Mouse (Mus musculus): ENCODE measurements around the gene Bpifc. TPM values are rescaled to one million over a fixed set of nuclear protein-coding genes. Genes with fewer than 3 reads are reported as not detected.

Gene Bpifc
- 0.14 and 0.15 TPM in 2 replicates for polyA plus RNA-seq (2015; fragmentation: Nextera tagmentation; extraction: Ambion mirVana)

DNA sequence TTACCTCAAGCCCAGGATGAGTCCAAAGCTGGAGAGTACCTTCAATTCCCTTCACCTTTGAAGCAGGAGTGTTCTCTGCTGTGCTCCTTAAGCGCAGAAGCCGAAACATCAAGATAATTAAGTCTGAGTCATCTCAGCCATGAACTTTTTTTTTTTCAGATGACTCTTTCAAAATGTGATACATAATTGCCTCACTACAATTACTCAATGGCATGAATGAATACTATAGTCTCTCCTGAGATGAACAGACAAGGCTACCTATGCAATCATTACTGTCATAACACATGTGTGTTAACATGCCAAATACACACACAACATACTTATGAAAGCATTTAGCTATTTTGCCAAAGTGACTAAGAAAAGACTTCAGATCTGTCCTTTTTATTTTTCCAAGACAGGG lies at the start of gene Bpifc:
TSS of gene Bpifc (minus strand) at position 115 of the 400 bp plus-strand sequence.
- no peak within 1 kb of the TSS for H3K4me2 ChIP-seq (replicated peaks; ENCODE audit: low read depth, low read length)
- DNase-seq (ENCODE audit: low spot score) (no peak), ATAC-seq (no peak)
- TF ChIP-seq CTCF (IDR thresholded peaks at IDR 0.05) (no peak), EP300 (IDR thresholded peaks at IDR 0.05) (no peak)
- H3K4me1 ChIP-seq (ENCODE audit: insufficient read depth, low read depth, low read length): no peaks in the 10 kb centered on the region
- H3K9ac ChIP-seq (replicated peaks; ENCODE audit: low read depth): no peak within 1 kb of the TSS
- H3K27me3 ChIP-seq (replicated peaks; ENCODE audit: insufficient read depth, low read length): no peaks in the 10 kb centered on the region
- H3K36me3 ChIP-seq (ENCODE audit: insufficient read depth, low read length): no peaks in the 10 kb centered on the region
- H3K9me3 ChIP-seq (ENCODE audit: low read length): no peaks in the 10 kb centered on the region
- no peak within 1 kb of the TSS for H3K27ac ChIP-seq (ENCODE audit: low read length)
- 93% methylated on average over 2 of the region's 2 CpGs for WGBS
- H3K4me3 ChIP-seq (ENCODE audit: low read depth, low read length): no peak within 1 kb of the TSS

DNA sequence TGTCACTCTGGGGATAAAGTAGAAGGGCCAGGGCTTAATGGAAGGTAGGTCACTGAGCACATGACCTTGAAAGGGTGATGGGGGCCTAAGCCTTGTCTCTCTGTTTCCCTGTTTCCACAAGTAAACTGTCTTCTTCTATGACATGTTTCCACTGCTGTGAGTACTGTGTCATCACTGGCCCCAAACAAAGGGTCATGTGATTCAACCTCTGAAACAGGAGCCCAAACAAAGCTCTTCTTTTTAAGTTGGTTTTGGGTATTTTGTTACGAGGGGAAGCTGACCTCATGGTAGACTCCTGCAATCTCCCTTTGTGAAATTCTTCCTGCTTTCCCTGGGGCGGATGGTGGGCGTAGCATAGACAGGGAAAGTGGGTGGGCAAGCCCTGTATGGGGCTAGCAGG lies 48.6 kb upstream of the Bpifc start:
- Histone ChIP-seq H3K9me3 (ENCODE audit: low read length) (0 out of 2 replicates have a peak, but pooled peaks cover 4% of the 10 kb centered on the region), H3K4me3 (ENCODE audit: low read depth, low read length) (no peak overlapping the region), H3K9ac (replicated peaks; ENCODE audit: low read depth) (no peak overlapping the region), H3K36me3 (ENCODE audit: insufficient read depth, low read length) (no peaks in the 10 kb centered on the region), H3K4me2 (replicated peaks; ENCODE audit: low read depth, low read length) (no peak overlapping the region), H3K27ac (ENCODE audit: low read length) (no peak overlapping the region), H3K4me1 (ENCODE audit: insufficient read depth, low read depth, low read length) (no peaks in the 10 kb centered on the region), H3K27me3 (replicated peaks; ENCODE audit: insufficient read depth, low read length) (no peaks in the 10 kb centered on the region)
- TF ChIP-seq EP300 (IDR thresholded peaks at IDR 0.05): no peak
- TF ChIP-seq CTCF (IDR thresholded peaks at IDR 0.05): no peak
- DNase-seq (ENCODE audit: low spot score): no peak
- 72% methylated on average over 3 of the region's 3 CpGs for WGBS
- ATAC-seq: no peak

DNA sequence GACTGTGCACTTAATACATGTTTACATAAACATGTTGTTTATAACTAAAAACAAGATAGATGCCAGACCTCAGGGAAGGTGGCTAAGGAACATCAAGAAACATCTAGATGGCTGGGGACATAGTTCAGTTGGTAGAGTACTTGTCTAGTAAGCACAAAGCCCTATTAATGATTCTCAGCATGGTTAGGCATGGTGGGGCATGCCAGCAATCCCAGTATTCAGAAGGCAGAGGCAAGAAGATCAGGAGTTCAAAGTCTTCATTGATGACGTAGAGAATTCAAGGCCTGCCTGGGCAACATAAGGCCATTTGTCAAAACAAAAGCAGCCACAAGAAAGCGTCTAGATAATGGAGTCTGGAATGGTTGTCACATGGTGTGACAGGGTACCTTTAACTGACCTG lies 46.0 kb upstream of the Bpifc start:
- no peak overlapping the region for H3K27ac ChIP-seq (ENCODE audit: low read length)
- H3K9ac ChIP-seq (replicated peaks; ENCODE audit: low read depth): no peak overlapping the region
- no peak for TF ChIP-seq EP300 (IDR thresholded peaks at IDR 0.05)
- TF ChIP-seq CTCF (IDR thresholded peaks at IDR 0.05): no peak
- H3K9me3 ChIP-seq (ENCODE audit: low read length): 0 out of 2 replicates have a peak, but pooled peaks cover 4% of the 10 kb centered on the region
- no peak overlapping the region for H3K4me2 ChIP-seq (replicated peaks; ENCODE audit: low read depth, low read length)
- H3K4me3 ChIP-seq (ENCODE audit: low read depth, low read length): no peak overlapping the region
- H3K36me3 ChIP-seq (ENCODE audit: insufficient read depth, low read length): no peaks in the 10 kb centered on the region
- H3K27me3 ChIP-seq (replicated peaks; ENCODE audit: insufficient read depth, low read length): no peaks in the 10 kb centered on the region
- ATAC-seq: no peak
- 67% methylated on average over 2 of the region's 2 CpGs for WGBS
- no peaks in the 10 kb centered on the region for H3K4me1 ChIP-seq (ENCODE audit: insufficient read depth, low read depth, low read length)
- DNase-seq (ENCODE audit: low spot score): no peak

DNA sequence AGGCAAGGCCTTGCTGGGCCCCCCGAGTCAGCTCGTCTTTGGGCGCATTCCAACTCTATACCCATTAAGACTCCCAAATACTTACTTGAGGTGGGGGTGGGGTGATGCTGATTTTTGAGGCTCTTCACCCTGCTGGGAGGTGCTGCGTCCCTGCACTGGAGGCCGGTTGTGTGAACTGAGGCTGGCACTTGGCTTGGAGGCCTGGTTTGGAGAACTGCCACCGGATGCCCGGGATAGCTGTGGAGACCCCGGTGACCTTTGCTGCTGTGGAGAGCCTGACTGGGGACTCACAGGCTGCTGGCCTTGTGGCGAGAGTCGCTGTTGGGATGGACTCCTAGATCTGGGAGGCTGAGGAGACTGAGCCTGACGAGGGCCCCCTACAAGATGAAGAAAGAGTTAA lies 45.6 kb upstream of the Bpifc start:
- Histone ChIP-seq H3K27ac (ENCODE audit: low read length) (no peak overlapping the region), H3K4me2 (replicated peaks; ENCODE audit: low read depth, low read length) (no peak overlapping the region), H3K9ac (replicated peaks; ENCODE audit: low read depth) (no peak overlapping the region), H3K4me3 (ENCODE audit: low read depth, low read length) (no peak overlapping the region), H3K27me3 (replicated peaks; ENCODE audit: insufficient read depth, low read length) (no peaks in the 10 kb centered on the region), H3K9me3 (ENCODE audit: low read length) (0 out of 2 replicates have a peak, but pooled peaks cover 4% of the 10 kb centered on the region), H3K4me1 (ENCODE audit: insufficient read depth, low read depth, low read length) (no peaks in the 10 kb centered on the region), H3K36me3 (ENCODE audit: insufficient read depth, low read length) (no peaks in the 10 kb centered on the region)
- no peak for DNase-seq (ENCODE audit: low spot score)
- ATAC-seq: no peak
- 81% methylated on average over 11 of the region's 11 CpGs for WGBS
- TF ChIP-seq CTCF (IDR thresholded peaks at IDR 0.05): no peak
- no peak for TF ChIP-seq EP300 (IDR thresholded peaks at IDR 0.05)

DNA sequence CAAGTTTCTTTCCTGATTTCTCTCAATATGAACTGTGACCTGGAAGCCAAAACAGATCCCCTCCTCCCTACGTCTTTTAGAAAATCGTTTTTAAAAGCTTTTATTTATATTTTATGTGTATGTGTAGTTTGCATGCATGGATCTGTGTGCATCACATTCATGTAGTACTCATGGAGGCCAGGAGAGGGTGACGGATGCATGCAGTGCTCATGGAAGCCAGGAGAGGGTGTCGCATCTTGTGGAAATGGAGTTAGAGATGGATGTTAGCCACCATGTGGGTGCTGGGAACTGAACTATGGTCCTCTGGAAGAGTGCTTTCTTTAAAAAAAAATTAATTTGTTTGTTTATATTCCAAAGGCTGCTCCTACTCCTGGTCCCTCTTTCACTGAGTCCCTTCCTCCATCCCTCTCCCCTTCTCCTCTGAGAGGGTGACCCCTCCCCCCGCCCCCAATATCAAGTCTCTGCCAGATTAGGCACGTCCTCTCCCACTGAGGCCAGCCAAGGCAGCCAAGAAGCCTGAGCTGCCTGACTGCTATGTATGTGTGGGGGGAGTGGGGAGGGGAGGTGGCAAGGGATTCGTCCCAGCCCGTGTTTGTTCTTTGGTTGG lies 44.7 kb upstream of the Bpifc start:
- Histone ChIP-seq H3K36me3 (ENCODE audit: insufficient read depth, low read length) (no peaks in the 10 kb centered on the region), H3K4me2 (replicated peaks; ENCODE audit: low read depth, low read length) (no peak overlapping the region), H3K4me3 (ENCODE audit: low read depth, low read length) (no peak overlapping the region), H3K27me3 (replicated peaks; ENCODE audit: insufficient read depth, low read length) (no peaks in the 10 kb centered on the region), H3K9me3 (ENCODE audit: low read length) (no peaks in the 10 kb centered on the region), H3K27ac (ENCODE audit: low read length) (no peak overlapping the region), H3K4me1 (ENCODE audit: insufficient read depth, low read depth, low read length) (no peaks in the 10 kb centered on the region), H3K9ac (replicated peaks; ENCODE audit: low read depth) (no peak overlapping the region)
- TF ChIP-seq EP300 (IDR thresholded peaks at IDR 0.05) (no peak), CTCF (IDR thresholded peaks at IDR 0.05) (peak; percentile 34; the same call in 1 of the 2 replicates)
- no peak for ATAC-seq
- WGBS: 71% methylated on average over 8 of the region's 8 CpGs
- no peak for DNase-seq (ENCODE audit: low spot score)

DNA sequence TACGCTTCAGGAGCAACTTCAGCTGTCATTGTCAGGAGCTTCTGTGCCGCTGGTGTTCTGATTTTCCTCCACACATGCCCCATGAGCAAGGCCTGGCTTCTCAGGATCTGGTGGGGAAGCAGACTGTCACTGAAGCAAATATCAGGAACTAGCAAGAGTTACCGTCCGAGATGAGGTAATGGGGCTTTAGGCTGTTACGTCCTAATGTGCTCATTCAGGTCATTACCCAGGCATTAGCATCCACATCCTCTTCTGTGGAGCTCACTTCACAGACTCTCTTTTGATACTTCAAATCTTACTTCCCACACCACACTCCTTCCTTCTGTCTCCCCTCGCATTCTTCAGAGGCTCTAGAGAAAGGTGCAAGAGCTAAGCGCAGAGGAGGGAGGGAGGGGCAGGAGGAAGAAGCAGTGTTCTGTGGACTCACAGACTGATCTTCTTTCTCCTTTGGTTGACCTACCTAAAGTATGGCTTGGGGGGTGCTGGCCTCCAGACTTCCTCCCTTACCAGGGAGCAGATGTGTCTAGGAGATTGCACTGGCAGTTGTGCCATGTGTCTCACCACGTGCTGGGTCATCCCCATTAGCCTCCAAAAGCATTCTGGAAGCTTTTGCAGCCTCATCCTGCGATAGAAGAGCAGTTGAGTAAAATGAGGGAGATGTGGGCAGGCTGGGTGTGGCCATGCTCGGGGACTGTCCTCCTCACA lies 41.3 kb upstream of the Bpifc start:
- DNase-seq (ENCODE audit: low spot score) (no peak), ATAC-seq (no peak; the same call in 1 of the 2 replicates)
- Histone ChIP-seq H3K9ac (replicated peaks; ENCODE audit: low read depth) (no peak overlapping the region), H3K27ac (ENCODE audit: low read length) (no peak overlapping the region), H3K9me3 (ENCODE audit: low read length) (no peaks in the 10 kb centered on the region), H3K4me3 (ENCODE audit: low read depth, low read length) (no peak overlapping the region), H3K4me1 (ENCODE audit: insufficient read depth, low read depth, low read length) (no peaks in the 10 kb centered on the region), H3K36me3 (ENCODE audit: insufficient read depth, low read length) (peaks cover 1% of the 10 kb centered on the region; the same call in 1 of the 2 replicates), H3K4me2 (replicated peaks; ENCODE audit: low read depth, low read length) (no peak overlapping the region), H3K27me3 (replicated peaks; ENCODE audit: insufficient read depth, low read length) (no peaks in the 10 kb centered on the region)
- 63% methylated on average over 10 of the region's 10 CpGs for WGBS
- TF ChIP-seq EP300 (IDR thresholded peaks at IDR 0.05) (no peak), CTCF (IDR thresholded peaks at IDR 0.05) (no peak)

Data from lung, postnatal 0 days (tissue).